Mouse (Mus musculus) ovary, adult 18-20 months (tissue): ENCODE results near the gene Setdb2.
"Not testable (repeated sequence)": the region's sequence is repeated elsewhere in the genome, so short reads cannot be mapped to it uniquely, and the experiment has no call there.

Experiments
- DNase-seq: peaks from one replicate; pipeline ENCODE4 v3.0.0; 2022; ENCODE audit warnings: low spot score, mixed read lengths

The Setdb2 gene

GRCm38 (mm10) chr14:59440558-59441471 lies at the start of gene Setdb2, which contains the start of gene Cab39l:
Gene Setdb2 (minus strand): TSS chr14:59440884.
Gene Cab39l (plus strand): TSS chr14:59440972.
- peak; percentile 93 for DNase-seq

GRCm38 (mm10) chr14:59485247-59485810 lies 44.6 kb upstream of the Setdb2 start:
- DNase-seq: no peak

DNA sequence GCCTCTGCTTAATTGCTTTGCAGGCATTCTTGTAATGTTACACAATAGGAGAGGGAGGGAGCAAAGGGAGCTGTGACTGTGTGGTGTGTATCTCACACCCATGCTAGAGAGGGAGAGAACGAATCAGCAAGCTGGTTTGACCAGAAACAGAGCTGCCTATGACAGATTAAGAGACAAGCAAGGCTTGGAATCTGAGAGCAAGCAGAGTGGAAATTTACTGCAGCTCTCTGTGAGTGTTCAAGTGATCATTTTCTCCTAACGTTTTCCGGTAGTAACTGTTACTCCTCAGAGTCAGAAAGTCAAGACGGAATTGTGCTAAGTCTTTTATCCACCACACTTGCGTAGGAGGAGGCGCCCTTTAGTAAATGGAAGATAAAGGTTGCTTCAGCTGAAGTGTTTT lies 38.0 kb upstream of the Setdb2 start:
- DNase-seq: no peak

GRCm38 (mm10) chr14:59470781-59471180 lies 30.1 kb upstream of the Setdb2 start:
- DNase-seq: no peak

DNA sequence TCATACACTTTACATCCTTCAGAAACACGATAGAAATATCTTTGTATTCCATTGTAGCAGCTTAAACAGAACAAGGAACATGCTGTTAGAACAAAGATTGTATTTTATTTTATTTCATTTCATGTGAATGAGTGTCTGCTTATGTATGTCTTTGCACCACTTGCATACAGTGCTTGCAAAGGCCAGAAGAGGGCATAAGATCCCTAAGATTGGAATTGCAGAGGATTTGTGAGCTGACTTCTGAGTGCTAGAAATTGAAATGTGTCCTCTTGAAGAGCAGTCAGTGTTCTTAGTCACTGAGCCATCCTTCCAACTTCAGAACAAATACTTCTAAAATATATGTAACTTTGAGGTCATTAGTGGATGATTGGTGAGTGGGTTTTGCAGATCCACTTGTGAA lies 27.1 kb upstream of the Setdb2 start:
- DNase-seq: no peak

GRCm38 (mm10) chr14:59466503-59466902 lies 25.8 kb upstream of the Setdb2 start:
- no peak for DNase-seq

GRCm38 (mm10) chr14:59447981-59448380 lies 7.3 kb upstream of the Setdb2 start:
- no peak for DNase-seq

DNA sequence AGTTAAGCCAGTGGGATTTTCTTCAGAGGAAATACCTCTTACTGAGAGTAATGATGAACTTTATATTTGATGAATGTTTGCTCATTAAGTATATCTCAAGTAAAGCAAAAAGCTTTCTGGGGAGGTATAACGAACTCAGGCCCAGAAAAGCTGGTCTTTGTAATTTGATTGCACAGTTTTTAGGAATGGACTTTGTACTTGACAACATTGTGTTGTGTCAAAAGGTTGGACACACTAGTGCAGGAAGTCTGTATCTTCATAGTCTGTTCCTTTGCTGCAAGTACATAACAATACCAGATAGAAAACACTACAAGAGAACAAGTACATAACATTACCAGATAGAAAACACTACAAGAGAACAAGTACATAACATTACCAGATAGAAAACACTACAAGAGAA lies 4.7 kb upstream of the Setdb2 start:
- no peak for DNase-seq

GRCm38 (mm10) chr14:59441472-59441805 lies 755 bp upstream of the Setdb2 start:
- DNase-seq: no peak

DNA sequence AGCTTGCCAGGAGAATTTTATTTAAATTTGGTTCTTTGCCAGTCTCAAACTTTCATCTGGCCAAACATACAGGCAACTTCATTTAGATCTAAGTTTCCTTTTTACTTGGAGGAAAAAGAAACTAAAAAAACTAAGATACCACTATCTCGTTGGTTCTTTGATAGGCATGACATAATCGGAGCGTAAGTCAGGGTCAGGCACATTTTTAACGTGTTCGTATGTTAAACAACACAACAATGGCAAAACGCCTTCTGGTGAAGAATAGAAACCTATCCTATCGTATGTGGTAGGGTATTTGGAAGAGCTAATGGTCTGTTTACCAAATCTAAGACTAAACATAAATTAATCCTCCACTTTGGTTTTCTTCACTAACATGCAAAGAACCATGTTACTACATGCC lies 645 bp downstream of the Setdb2 start:
- no peak for DNase-seq

DNA sequence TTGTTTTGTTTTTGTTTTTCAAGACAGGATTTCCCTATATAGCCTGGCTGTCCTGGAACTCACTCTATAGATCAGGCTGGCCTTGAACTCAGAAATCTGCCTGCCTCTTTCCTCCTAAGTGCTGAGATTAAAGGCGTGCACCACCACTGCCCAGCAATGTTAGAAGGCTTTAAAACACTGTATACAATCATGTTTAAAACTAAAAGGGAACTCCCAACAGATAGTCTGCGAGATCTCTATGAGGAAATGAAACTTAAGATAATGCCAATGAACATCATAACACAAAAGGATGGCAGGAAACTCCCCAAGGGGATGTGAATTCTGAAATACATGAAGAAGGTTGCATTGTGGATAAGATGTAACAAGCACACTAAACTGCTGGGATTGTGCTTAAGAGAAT lies 2.2 kb downstream of the Setdb2 start:
- DNase-seq: no peak

GRCm38 (mm10) chr14:59437398-59437797 lies 3.3 kb downstream of the Setdb2 start:
- no peak for DNase-seq

- no peak for DNase-seq
Observed at GRCm38 (mm10) chr14:59435206-59435605, 5.5 kb downstream of the Setdb2 start.

DNA sequence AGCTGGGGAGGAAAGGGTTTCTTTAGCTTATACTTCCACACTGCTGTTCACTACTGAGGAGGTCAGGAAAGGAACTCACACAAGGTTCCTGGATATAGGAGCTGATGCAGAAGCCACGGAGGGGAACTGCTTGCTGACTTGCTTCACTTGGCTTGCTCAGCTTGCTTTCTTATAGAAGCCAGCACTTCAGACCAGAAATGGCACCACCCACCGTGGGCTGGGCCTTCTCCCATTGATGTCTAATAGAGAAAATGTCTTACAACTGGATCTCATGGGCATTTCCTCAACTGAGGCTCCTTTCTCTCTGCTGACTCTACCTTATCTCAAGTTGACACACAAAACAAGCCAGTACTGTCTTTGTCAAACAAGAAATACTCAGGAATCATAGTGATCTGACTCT lies 6.8 kb downstream of the Setdb2 start:
- no peak for DNase-seq

DNA sequence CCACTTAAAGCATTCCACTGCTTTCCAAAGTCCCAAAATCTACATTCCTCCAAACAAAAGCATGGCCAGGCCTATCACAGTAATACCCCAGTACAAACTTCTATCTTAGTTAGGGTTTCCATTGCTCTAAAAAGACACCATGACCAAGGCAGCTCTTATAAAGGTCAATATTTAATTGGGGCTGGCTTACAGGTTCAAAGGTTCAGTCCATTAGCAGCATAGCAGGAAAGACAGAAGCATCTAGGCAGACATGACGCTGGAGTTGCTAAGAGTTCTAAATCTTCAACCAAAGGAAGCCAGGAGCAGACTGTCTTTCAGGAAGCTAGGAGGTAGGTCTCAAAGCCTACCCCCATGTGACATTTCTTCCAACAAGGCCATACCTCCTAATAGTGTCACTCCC lies 10.1 kb downstream of the Setdb2 start:
- no peak for DNase-seq

- DNase-seq: no peak
Observed at GRCm38 (mm10) chr14:59422912-59423663, 17.6 kb downstream of the Setdb2 start.

DNA sequence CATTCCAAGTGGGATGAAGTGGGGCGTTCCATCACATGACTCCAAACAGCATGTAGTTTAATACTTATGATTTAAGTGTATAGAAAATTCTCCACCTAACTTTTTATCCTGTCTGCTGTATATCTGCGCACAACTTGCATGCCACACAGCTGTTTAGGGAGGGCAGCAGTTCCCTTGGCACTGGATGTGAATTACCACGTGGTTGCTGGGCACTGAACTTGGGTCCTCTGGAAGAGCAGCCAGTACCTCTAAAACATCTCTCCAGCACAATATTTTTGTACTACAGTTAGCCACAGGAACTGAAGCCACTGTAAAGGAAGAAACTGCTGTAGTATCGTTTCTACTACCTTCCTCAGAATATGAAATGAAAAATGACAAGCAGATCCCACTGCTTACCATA lies 22.5 kb downstream of the Setdb2 start:
- DNase-seq: no peak

DNA sequence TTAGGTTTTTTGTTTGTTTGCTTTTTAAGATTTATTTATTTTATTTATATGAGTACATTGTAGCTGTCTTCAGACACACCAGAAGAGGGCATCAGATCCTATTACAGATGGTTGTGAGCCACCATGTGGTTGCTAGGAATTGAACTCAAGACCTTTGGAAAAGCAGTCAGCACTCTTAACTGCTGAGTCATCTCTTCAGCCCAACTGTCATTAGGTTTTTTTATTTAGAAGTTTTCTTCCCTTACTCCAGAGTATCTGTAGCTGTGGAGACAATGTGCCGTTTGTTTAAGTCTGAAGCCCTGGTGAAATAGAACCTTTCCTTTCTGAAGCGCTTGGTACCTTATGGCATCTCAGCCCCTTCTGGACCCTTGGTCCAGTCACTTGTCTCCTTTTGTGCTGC lies 25.7 kb downstream of the Setdb2 start:
- DNase-seq: not testable (repeated sequence)

DNA sequence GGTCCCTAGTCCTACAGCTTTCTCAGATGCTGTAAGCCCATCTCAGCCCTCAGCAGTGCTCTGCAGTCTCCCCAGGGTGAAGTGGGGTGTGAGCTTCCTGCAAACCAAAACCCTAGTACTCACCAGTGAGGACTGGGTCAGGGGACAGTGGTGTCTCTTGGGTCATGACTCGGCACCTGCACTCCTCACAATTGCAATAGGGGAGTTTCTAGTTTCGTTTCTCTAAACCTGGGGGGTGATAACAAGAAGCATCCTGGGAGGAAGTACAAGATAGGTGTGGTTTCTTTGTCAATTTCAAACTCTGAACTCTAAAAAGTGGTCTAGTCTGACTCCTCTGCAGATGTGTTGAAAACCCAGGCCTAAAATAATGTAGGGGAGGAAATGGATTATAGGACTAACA lies 43.7 kb downstream of the Setdb2 start:
- DNase-seq: no peak

- DNase-seq: no peak
Observed at GRCm38 (mm10) chr14:59395281-59395680, 45.4 kb downstream of the Setdb2 start, which contains the start of gene Phf11c. Gene Phf11c (minus strand): TSS chr14:59395381.

DNA sequence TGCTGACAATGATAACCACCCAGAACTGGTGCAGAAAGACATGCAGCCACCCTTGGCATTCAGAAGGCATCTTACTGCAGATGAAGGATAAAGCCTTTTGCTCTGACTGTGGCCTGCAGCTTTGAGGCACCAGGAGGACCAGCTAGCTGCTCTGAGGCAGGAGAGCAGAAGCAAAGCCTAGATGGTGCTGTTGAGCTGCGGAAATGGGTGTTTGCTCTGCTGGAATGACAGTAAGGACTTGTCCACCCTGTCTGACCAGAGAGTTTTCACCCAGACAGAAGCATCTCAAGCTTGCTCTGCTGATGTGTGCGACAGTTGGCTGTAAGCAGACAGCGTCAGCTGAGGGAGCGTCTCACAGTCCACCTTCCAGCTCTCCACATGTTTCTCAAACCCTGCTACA lies 50.5 kb downstream of the Setdb2 start:
- DNase-seq: not testable (repeated sequence)

- DNase-seq: no peak
Observed at GRCm38 (mm10) chr14:59389532-59389931, 51.2 kb downstream of the Setdb2 start.
